Mouse (Mus musculus): ENCODE measurements around the gene Gm21731. TPM values are rescaled to one million over a fixed set of nuclear protein-coding genes. Genes with fewer than 3 reads are reported as not detected.

Gm21731 gene
- polyA plus RNA-seq (2012): not detected in 2 replicates

DNA sequence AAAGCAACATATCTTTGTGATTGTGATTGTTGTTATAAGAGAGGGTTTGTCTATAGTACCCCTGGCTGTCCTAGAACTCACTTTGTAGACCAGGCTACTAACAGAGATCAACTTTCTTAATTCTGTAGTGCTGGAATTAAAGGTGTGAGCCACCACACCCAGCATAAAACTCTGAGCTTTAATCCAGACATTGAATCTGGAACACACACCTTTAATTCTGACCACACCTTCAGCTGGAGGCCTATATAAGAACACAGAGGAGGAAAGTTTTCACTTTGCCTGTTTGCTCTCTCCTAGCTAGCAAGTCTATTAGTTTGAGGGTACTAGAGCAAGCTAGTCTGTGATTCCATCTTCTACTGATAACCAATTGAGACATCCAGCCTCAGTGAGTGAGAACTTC lies at the start of gene Gm21731:
Gm21731 (plus strand) TSS at position 301 of the 400 bp plus-strand sequence.

DNA sequence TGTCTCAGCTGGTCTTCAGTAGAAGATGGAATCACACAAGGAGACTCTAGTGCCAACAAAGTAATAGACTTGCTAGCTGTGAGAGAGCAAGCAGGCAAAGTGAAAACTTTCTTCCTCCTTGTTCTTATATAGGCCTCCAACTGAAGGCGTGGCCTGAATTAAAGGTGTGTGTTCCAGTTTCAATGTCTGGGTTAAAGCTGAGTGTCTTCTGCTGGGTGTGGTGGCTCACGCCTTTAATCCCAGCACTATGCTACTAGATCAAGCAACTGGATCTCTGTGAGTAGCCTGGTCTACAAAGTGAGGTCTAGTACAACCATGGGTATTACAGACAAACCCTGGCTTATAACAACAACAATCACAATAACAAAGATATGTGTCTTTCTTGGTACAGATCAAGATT lies 23.1 kb upstream of the Gm21731 start, which contains the start of gene Gm21762:
Gm21762 (minus strand) TSS at position 101 of the 400 bp plus-strand sequence.

DNA sequence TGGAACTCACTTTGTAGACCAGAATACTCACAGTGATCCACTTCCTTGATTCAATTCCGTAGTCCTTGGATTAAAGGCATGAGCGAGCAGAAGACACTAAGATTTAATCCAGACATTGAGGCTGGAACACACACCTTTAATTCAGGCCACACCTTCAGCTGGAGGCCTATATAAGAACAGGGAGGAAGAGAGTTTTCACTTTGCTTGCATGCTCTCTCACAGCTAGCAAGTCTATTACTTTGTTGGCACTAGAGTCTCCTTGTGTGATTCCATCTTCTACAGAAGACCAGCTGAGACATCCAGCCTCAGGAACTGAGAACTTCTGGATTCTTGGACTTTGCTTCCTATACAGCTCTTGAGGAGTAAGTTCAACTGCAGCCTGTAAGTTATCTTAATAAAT lies 24.0 kb downstream of the Gm21731 start, which contains the start of gene AF067061:
AF067061 (plus strand) TSS at position 245 of the 400 bp plus-strand sequence.

Other genes starting within 250 kb of the Gm21731 start
- 0.54 TPM in 1 of 2 replicates, not detected in the other for gene Gm36079, start 212.1 kb upstream of the Gm21731 start, polyA plus RNA-seq (2012)
- 1.1 and 2.4 TPM in 2 replicates for gene Gm21188, start 186.9 kb upstream of the Gm21731 start, polyA plus RNA-seq (2012)
- not detected in 2 replicates for gene Gm20767, start 98.9 kb upstream of the Gm21731 start, polyA plus RNA-seq (2012)
- not detected in 2 replicates for gene Gm21818, start 66.7 kb upstream of the Gm21731 start, polyA plus RNA-seq (2012)
- gene Gm21762, start 23.2 kb upstream of the Gm21731 start, polyA plus RNA-seq (2012): not detected in 2 replicates
- not detected in 2 replicates for gene AF067061, start 24.0 kb downstream of the Gm21731 start, polyA plus RNA-seq (2012)
- gene BC147527, start 61.3 kb downstream of the Gm21731 start, polyA plus RNA-seq (2012): 0.15 and 0.17 TPM in 2 replicates
- not detected in 2 replicates for gene Tcstv3, start 77.8 kb downstream of the Gm21731 start, polyA plus RNA-seq (2012)